Mouse (Mus musculus): ENCODE results near the gene Zc3h7b. TPM values are rescaled to one million over a fixed set of nuclear protein-coding genes. Genes with fewer than 3 reads are reported as not detected.

Zc3h7b gene
- 5.0 TPM for polyA plus RNA-seq (2014; fragmentation: Illumina TruSeq; extraction: RNeasy Lipid Tissue Mini Kit (QIAGEN cat#74804); ENCODE audit: low read depth, low replicate concordance)

GRCm38 (mm10) chr15:81744992-81745600 lies at the start of gene Zc3h7b, which contains the start of gene Rangap1:
TSS of gene Zc3h7b (plus strand) at chr15:81745057.
TSS of gene Rangap1 (minus strand) at chr15:81745530.

GRCm38 (mm10) chr15:81697175-81697574 lies 47.7 kb upstream of the Zc3h7b start, which contains the start of gene Chadl:
TSS of gene Chadl (minus strand) at chr15:81697287.

GRCm38 (mm10) chr15:81802001-81802890 lies 57.4 kb downstream of the Zc3h7b start, which contains the start of gene Tef:
TSS of gene Tef (plus strand) at chr15:81802421.

Other genes with a start within 250 kb of the Zc3h7b start
- 16.8 TPM for gene Ep300, start 159.7 kb upstream of the Zc3h7b start, polyA plus RNA-seq (2014; fragmentation: Illumina TruSeq; extraction: RNeasy Lipid Tissue Mini Kit (QIAGEN cat#74804); ENCODE audit: low read depth, low replicate concordance)
- gene L3mbtl2, start 81.2 kb upstream of the Zc3h7b start, polyA plus RNA-seq (2014; fragmentation: Illumina TruSeq; extraction: RNeasy Lipid Tissue Mini Kit (QIAGEN cat#74804); ENCODE audit: low read depth, low replicate concordance), result 1.6 TPM
- not detected for gene Chadl, start 47.8 kb upstream of the Zc3h7b start, polyA plus RNA-seq (2014; fragmentation: Illumina TruSeq; extraction: RNeasy Lipid Tissue Mini Kit (QIAGEN cat#74804); ENCODE audit: low read depth, low replicate concordance)
- 5.5 TPM for gene Rangap1, start 473 bp downstream of the Zc3h7b start, polyA plus RNA-seq (2014; fragmentation: Illumina TruSeq; extraction: RNeasy Lipid Tissue Mini Kit (QIAGEN cat#74804); ENCODE audit: low read depth, low replicate concordance)
- 22.9 TPM for gene Tef, start 57.4 kb downstream of the Zc3h7b start, polyA plus RNA-seq (2014; fragmentation: Illumina TruSeq; extraction: RNeasy Lipid Tissue Mini Kit (QIAGEN cat#74804); ENCODE audit: low read depth, low replicate concordance)
- gene Tob2, start 113.7 kb downstream of the Zc3h7b start, polyA plus RNA-seq (2014; fragmentation: Illumina TruSeq; extraction: RNeasy Lipid Tissue Mini Kit (QIAGEN cat#74804); ENCODE audit: low read depth, low replicate concordance), result 7.5 TPM
- 15.0 TPM for gene Phf5a, start 126.9 kb downstream of the Zc3h7b start, polyA plus RNA-seq (2014; fragmentation: Illumina TruSeq; extraction: RNeasy Lipid Tissue Mini Kit (QIAGEN cat#74804); ENCODE audit: low read depth, low replicate concordance)
- 36.3 TPM for gene Aco2, start 127.3 kb downstream of the Zc3h7b start, polyA plus RNA-seq (2014; fragmentation: Illumina TruSeq; extraction: RNeasy Lipid Tissue Mini Kit (QIAGEN cat#74804); ENCODE audit: low read depth, low replicate concordance)
- 0.64 TPM for gene Polr3h, start 181.2 kb downstream of the Zc3h7b start, polyA plus RNA-seq (2014; fragmentation: Illumina TruSeq; extraction: RNeasy Lipid Tissue Mini Kit (QIAGEN cat#74804); ENCODE audit: low read depth, low replicate concordance)
- gene Csdc2, start 191.7 kb downstream of the Zc3h7b start, polyA plus RNA-seq (2014; fragmentation: Illumina TruSeq; extraction: RNeasy Lipid Tissue Mini Kit (QIAGEN cat#74804); ENCODE audit: low read depth, low replicate concordance), result not detected
- gene Pmm1, start 215.9 kb downstream of the Zc3h7b start, polyA plus RNA-seq (2014; fragmentation: Illumina TruSeq; extraction: RNeasy Lipid Tissue Mini Kit (QIAGEN cat#74804); ENCODE audit: low read depth, low replicate concordance), result not detected
- gene 1700029P11Rik, start 235.5 kb downstream of the Zc3h7b start, polyA plus RNA-seq (2014; fragmentation: Illumina TruSeq; extraction: RNeasy Lipid Tissue Mini Kit (QIAGEN cat#74804); ENCODE audit: low read depth, low replicate concordance), result not detected
- gene Xrcc6, start 242.8 kb downstream of the Zc3h7b start, polyA plus RNA-seq (2014; fragmentation: Illumina TruSeq; extraction: RNeasy Lipid Tissue Mini Kit (QIAGEN cat#74804); ENCODE audit: low read depth, low replicate concordance), result 50.5 TPM

All from liver, adult 10 weeks (tissue).